Mouse (Mus musculus) heart, postnatal 14 days (tissue): ENCODE measurements around the gene Rnaseh2c. TPM values are rescaled to one million over a fixed set of nuclear protein-coding genes. Genes with fewer than 3 reads are reported as not detected.
A peak's percentile ranks its signal among the peaks of the same experiment; 100 is the strongest.

ENCODE experiments used
- DNase-seq, 2 experiments: peaks; one replicate each; pipeline ENCODE4 v3.0.0; 2021 to 2022
- intact Hi-C: fragments of 180-260 bp; cut with DNase I; formaldehyde crosslinking; loops from one replicate; pipeline ENCODE4 v1.15.1; 2025
- long read RNA-seq, 2 experiments: library from polyadenylated mRNA; stranded (forward); transcript quantifications; one replicate each; pipeline ENCODE4 v2.0.0; 2021
- total RNA-seq, 2 experiments: library from RNA; stranded (reverse); gene quantifications; 2 replicates each; pipeline ENCODE4 v1.2.3; 2021

The Rnaseh2c gene
- 10 to 100 TPM; 50.8 to 51.8 TPM for total RNA-seq
- long read RNA-seq, experiment 1, transcript Rnaseh2c-201 (4 exons, 1,126 nt) = major isoform, 13 of 17 reads
- long read RNA-seq, experiment 1, partial matches to known transcripts = 0 of 17 reads
- long read RNA-seq, experiment 1, other reads (novel, unspliced or antisense) = 2 of 17 reads
- long read RNA-seq, experiment 2, transcript Rnaseh2c-201 (4 exons, 1,126 nt) = major isoform, 11 of 13 reads
- long read RNA-seq, experiment 2, partial matches to known transcripts = 0 of 13 reads
- long read RNA-seq, experiment 2, other reads (novel, unspliced or antisense) = 2 of 13 reads

DNA sequence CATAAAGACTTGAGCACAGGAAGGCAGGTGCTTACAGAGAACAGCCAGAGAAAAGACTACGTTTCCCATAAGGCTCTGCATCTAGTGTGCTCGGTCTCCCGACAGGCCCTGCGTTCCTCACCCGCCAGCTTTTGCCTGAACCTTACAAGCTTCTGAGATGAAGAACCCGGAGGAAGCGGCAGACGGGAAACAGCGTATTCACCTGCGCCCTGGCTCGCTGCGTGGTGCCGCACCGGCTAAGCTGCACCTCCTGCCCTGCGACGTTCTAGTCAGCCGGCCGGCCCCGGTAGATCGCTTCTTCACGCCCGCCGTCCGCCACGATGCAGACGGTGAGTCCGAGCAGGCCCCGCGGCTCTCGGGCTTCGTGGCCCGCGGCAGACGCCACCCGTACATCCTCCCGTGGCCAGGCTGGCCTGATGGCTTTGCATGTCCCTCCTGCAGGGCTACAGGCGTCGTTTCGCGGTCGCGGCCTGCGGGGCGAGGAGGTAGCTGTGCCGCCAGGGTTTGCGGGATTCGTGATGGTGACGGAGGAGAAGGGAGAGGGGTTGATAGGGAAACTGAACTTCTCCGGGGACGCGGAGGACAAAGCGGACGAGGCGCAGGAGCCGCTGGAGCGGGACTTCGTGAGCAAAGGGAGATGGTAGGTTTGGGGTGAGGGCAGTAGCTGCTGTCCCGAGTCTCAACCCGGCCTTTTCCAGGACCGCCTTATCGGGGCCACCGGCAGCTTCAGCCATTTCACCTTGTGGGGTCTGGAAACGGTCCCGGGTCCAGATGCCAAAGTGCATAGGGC, at the start of gene Rnaseh2c:
Gene Rnaseh2c (plus strand): TSS at position 122 of the 790 bp plus-strand sequence.
- intact Hi-C loops = no loop called here
- DNase-seq = peak; percentile 71 to 74

DNA sequence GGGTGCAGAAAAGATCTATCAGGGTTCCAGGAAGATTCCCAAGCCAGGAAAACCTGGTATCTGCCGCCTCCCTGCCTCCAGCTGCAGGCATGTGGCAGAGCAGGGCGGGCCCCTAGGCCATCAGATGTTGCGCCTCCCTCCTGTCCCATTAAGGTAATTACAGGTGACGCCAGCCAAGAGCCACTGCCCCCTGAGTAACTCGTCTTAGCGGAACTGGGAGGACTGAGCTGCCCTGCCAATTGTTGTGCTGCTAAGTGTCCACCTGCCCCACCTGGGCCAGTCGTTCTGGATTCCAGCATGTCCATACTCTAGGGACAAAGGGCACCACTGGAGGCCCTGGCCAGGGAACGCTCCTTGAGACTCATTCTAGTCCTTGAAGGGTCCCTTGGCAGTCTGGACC, 47.9 kb upstream of the Rnaseh2c start:
- no peak for DNase-seq
- intact Hi-C loops = no loop called here

DNA sequence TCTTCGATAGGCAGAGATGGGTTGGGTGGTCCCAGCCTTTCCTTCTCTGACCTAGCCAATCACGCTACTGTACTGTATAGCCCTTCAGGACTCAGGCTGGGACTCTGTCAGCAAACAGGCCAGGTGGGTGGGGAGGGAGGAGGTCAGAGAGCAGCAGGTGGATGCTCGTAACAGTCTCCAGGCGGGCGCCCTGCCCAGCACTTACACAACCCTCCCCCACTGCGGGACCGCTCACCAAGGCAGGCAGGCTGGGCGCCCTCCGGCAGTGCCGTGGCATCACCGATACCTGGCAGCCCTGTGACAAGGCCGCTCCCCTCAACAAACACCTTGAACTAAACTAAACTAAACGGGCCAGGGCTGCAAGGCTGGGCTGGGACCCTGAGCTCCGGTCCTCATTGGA, 47.5 kb upstream of the Rnaseh2c start:
- intact Hi-C loops = no loop called here

DNA sequence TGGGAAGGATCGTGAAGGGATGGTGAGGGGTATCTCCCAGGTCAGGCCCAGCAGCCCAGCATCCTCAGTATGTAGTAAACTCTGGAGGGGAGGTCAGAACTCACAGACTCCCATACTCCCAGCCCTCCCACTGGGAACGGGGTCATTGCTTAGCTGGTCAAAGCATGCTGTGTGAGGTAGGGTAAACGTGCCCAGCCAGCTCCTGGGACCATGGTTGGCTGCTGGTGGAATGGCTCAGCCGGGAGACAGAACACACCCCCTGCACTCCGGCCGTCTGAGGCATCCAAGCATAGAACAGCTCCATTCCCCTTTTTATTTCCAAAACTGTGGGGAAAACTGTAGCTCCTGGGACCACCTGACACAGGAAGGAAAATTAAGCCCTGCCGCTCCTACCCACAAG, 43.5 kb upstream of the Rnaseh2c start:
- intact Hi-C loops = no loop called here
- no peak for DNase-seq

More for the DNA sequence above, 47.5 kb upstream of the Rnaseh2c start:
- DNase-seq = no peak

DNA sequence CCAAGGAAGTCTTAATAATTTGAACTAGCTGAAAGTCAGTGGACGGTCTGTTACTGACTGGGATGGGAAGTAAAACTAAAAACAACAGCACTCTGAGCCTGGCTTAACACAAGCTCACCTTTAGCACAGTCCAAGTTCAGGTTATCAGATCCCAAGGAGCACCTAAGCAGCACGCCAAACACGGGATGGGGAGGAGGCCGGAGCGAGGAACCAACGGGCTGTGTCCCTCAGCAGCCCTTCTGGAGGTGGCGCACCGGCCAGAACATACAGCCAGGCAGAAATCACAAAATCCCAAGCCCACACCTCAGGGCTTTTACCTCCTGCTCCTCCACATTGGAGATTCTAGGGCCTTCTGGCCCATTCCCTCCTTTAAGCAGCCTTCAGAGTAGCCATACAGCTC, 42.9 kb upstream of the Rnaseh2c start:
- intact Hi-C loops = no loop called here
- DNase-seq = no peak

DNA sequence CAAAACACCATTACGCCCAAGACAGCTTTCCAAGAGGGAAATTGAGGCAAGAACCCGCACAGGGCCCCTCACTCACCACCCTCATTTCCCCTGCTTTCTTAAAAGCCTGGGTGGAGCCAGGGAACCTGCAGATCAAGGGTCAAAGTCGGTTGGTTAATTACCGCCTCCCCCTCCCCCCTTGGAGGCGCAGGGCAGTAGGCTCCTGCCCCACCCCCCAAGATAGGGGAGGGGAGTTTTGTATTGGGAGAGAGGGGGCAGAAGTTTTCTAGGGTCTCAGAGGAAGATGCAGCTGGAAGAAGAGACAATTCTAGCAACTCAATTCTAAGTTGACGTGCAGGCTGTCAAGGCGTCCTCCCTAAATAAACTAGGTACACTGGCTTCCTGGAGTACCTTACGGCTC, 42.4 kb upstream of the Rnaseh2c start:
- DNase-seq = no peak
- intact Hi-C loops = no loop called here

DNA sequence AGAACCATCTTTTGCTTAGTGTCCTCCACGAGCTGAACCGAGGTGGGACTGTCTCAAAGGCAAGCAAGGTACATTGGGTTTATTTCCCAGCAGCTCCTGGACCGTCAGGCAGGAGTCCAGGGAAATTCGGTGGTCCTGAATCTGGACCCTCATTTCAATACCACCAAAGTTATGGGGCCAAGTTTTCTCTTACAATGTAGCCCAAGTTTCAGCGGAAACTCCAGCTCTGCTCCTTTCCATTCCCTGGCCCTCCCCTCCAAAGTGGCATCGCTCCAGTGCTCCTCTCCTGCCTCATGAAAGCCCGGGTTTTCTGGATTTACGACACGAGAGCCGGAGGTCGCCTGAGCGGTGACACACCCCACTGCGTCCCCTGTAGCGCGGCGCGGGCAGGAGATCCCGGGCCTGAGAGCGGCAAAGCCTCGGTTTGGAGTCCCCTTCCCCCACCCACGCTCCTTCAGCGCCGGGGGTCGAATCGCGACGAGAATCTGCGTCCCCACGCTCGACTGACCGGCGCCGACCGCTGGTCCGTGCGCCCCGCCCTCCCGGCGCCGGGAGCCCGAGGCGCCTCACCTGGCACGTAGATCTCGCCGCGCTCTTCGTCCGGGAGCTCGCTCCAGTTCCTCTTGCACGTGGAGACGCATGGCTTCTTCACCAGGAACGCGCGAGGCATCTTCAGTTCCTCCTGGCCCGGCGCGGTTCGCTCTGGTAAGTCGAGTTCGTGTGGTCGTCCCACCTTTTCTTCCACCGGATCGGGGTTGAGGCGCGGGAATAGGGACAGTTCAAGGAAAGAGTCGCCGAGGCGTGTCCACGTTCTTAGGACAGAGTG, 41.8 kb upstream of the Rnaseh2c start:
- peak in 1 of 2 experiments; percentile 12 for DNase-seq
- intact Hi-C loops = no loop called here

DNA sequence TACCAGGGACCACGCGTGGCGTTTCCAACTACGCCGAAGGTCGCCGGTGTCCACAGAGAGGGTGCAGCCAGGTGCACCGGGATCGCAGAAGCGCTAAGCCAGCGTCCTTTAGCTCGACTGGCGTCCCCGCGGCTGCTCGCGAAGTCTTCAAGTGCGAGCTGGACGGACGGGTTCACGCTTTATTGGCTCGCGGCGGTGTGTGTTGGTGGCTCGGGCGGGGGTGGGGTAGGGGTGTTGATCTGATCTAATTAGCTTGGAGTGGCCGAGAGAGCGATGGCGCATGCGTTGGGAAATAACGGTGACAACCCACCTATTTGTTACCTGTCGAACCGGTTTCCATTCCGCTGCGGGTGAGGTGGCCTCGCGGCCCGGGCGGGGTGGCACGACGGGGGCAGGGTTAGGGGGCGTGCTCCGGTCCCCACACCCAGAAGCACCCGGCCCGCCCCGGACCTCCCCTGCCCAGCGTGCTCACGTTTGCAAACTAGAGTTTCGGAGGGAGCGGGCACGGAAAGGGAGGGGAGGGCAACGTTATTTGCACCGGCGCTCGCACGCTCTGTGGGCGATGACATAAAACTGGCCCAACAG, 41.1 kb upstream of the Rnaseh2c start, which contains the start of gene Ovol1:
Gene Ovol1 (minus strand): TSS at position 190 of the 585 bp plus-strand sequence.
- intact Hi-C loops = no loop called here

DNA sequence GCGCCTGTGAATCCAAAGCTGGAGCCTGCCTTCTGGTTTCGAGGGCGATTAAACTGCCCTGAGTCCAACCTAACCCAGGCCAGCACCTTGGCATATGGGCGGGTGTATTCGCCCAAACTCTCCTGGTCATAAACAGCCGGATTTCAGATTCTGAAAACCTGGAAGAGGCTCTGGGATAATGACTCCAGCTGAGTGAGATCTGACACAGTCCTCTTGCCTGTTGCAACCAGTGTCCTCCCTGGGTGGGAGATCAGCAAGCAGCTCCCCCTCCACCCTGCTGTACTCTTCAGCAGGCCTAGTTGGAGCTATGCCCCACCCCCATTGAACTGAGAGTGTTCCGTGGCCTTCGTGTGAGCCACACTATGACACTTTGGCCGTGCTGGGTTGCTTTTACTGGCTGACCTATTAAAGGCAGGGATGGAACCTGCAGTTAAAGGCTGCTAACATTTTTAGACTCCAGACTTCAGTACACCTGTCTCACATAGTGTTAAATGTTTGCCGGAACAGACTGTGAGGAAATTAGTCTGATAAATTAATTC, 40.4 kb upstream of the Rnaseh2c start:
- no peak for DNase-seq
- intact Hi-C loops = no loop called here

More for the DNA sequence above, 41.1 kb upstream of the Rnaseh2c start, which contains the start of gene Ovol1:
- peak in 1 of 2 experiments; percentile 13 for DNase-seq

DNA sequence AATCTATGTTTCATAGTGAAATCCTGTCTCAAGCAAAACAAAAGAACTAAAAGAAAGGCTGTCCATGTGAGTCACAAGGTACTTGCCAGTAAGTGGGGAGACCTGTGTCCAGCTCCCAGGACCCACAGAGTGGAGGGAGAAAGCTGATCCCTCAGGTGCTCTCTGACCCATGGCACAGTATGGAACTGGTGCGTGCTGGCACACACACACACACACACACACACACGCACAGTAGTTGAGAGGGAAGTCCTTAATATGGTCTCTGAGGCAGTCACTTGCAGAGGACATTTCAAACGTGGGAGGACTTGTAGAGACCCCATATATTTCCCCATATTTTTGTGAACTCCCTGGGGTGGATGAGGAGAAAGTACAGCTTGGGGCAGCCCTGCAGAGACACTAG, 39.8 kb upstream of the Rnaseh2c start:
- no peak for DNase-seq
- intact Hi-C loops = no loop called here

DNA sequence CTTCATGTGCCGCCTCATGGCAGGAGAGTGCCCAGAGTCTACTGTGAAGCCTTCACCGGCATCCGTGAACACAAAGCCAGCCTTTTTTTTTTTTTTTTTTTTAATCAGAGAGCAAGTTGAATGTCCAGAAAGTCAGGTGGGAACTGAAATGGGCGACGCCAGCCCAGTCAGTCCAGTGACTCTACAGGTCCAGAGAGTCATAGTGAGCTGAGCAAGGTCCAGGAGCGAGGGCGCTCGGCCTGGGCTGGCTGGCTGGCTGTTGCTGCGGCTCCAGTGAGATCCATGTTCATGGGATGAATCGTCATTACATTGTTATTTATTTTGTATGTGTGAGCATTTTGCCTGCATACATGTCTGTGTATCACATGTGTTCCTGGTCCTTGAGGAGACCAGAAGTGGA, 38.9 kb upstream of the Rnaseh2c start:
- DNase-seq = no peak
- intact Hi-C loops = no loop called here

DNA sequence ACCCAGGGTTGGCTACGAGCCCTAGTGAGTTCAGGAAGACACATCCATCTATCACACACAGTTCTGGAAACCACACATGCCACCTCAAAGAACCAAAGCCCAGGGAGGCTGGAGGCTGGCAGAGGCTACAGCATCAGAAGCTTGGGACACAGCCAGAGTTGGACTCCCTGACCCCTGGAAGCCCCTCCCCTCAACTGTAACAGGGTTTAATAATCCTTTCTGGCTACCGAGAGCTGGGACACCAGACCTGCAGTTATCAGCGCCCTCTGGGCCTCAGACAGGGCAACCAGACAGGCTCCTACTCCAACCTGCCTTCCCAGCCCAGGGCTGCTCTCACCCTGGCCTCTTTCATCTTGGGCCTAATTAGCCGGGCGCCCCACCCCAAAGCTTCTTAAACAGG, 35.4 kb upstream of the Rnaseh2c start:
- DNase-seq = no peak
- intact Hi-C loops = loop anchor here (5.0 kb wide), 1 partner anchor 161 kb away; the partner anchor contains the start of genes Ehbp1l1 and Fam89b

DNA sequence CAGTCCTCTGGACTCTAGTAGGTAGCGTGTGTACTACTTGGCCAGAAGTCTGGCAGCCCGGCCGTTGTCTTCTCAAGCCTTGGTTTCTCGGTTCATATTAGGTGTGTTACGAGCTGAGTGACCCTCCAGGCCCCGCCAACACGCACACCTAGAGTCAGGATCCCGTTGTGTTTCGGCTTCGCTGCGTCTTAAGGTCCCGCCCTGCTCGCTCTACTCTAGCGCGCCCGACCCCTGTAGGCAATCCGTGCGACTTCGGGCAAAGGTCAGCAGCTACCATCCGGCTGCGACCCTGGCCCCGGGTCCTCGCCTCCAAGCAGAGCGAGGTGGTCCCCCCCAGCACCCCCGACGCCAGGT, 34.5 kb upstream of the Rnaseh2c start:
- no peak for DNase-seq
- intact Hi-C loops = loop anchor here (5.0 kb wide), 1 partner anchor 160 kb away; the partner anchor contains the start of genes Ehbp1l1 and Fam89b

DNA sequence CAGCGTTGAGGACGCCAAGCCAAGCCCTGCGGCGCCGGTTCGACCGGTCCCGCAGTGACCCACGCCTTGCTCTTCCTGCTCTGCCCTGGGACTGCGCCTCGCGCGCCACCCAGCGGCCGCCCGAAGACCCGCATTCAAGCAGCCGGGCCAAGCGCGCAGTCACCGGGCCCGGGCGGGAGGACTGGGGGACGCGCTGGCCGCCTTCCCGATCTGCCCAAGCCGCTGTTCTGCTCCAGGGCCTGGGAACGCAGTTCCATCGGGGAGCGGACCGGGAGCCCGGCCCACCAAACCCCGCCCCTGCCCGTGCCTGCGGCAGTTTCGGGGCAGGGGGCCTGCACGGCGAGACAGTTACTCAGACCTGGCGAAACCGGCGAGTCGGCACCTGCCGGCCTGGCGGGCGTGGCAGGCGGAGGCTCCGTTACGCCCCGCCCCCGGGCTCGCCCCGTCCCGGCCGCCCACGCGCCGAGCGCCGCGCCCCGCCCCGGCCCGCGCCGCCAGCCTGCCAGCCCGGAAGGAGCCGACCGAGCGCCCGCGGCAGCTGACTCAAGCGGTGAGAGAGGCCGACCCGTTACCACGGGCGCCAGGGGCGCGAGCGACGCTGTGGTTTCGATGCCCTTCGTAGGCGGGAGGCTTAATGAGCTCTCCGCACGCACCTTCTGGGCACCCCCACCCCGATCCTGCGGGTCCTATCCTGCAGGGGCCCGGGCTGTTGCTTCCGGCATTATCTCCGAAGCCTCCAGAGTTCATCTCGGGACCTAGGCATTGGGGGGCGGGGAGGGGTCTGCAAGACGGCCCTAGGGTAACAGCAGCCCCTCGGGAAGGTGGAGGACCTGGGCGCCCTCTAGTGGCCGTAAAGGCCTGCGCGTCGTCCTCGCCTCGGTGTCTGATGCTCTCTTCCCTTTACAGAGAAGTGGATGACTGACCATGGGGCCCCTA, 33.9 kb upstream of the Rnaseh2c start, which contains the start of gene Ap5b1:
Gene Ap5b1 (plus strand): TSS at position 492 of the 936 bp plus-strand sequence.
- DNase-seq = peak; percentile 94 to 95
- intact Hi-C loops = loop anchor here (1.0 to 5.0 kb wide), 2 partner anchors 39 to 159 kb away; partner anchors contain the start of genes Ehbp1l1 and Fam89b

DNA sequence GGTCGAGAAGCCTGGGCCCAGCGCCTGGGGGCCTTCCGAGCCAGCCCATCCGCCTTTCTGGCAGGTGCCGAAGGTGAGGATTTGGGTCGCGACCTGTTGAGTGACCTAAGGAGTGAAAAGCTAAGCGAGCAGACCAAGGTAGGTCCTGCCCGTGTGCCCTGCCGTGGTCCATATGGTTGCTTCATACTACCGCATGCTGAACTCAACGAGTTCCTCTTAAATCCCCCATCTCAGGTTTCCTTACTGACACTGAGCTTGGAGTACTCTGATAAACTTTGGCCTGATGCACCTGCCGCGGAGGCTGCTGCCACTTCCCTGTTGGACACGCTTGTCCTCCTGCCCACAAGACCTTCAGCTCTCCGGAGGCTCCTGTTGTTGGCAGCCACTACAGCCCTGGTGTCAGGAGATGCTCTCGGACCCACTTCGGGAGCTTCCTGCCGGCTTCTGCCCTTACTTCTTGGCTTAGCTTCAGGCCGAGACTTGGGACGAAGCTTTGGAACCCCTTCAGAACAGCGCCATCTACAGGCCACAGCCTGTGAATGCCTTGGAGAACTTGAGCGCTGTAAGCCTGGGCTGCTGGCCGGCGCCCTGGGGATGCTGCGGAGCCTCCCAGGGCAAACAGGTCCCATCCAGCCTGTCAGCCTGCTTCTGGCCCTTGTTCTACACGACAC, 33.1 kb upstream of the Rnaseh2c start:
- intact Hi-C loops = loop anchor here (1.0 to 5.0 kb wide), 2 partner anchors 39 to 159 kb away; partner anchors contain the start of genes Ehbp1l1 and Fam89b
- peak; percentile 85 to 91 for DNase-seq

DNA sequence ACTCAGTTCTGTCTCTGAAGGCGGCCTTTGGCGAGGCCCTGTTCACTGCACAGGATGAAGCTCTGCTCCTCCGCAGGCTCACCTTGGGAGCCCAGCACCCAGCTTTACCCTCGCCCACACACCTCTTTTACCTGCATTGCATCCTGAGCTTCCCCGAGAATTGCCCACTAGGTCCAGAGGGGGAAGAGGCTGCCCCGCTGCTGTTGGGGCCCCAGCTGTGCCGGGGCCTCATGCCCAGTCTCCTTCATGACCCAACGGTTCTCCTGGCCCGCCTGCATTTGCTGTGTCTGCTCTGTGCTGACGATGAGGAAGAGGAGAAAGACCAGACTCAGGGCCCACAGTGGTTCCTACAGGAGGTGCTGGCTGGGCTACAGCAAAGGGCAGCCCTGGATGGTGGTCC, 32.2 kb upstream of the Rnaseh2c start:
- intact Hi-C loops = loop anchor here (5.0 kb wide), 1 partner anchor 158 kb away; the partner anchor contains the start of genes Ehbp1l1 and Fam89b
- DNase-seq = no peak

DNA sequence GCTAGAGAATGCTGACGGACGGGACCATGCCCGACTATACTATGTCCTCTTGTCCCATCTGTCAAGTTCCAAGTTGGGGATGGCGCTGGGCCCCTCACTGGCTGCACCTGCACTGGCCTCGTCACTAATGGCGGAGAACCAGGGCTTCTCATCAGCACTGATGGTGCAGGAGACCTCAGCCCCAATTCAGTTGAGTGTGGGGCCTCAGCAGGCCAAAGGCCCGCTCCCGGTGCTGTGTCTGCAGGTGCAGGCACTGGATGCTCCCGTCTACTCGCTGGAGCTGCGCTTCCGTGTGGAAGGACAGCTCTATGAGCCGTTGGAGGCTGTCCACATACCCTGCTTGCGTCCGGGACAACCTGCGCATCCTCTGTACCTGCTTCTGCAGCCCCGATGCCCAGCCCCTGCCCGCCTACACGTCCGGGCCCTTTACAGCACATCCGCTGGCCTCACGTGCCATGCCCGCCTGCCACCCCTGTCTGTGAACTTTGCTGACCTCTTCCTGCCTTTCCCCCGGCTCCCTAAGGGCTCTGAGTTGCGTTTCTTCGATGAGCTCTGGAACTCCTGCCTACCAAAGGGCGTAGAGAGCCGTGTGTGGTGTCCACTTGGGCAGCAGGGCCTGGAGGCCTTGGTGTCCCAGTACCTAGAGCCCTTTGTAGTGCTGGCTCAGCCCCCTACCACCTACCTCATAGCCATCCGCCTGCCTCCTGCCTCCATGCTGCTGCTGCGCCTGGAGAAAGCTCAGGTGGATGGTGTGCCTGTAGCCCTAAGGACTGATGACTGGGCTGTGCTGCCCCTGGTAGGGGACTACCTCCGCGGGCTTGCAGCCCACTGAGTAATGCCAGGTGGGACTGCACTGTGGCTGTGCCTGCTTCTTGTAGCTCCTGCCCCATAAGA, 31.1 kb upstream of the Rnaseh2c start:
- DNase-seq = no peak
- intact Hi-C loops = no loop called here
